Mouse (Mus musculus) E14TG2a.4 (cell line): ENCODE measurements around the gene Rpusd4.

Experiments used
- H3K27me3 ChIP-seq: 2 replicates; pipeline ENCODE4 v1.6.1; 2014; ENCODE audit warnings: low read length, control low read depth; ENCODE audit not compliant: insufficient read depth
- H3K36me3 ChIP-seq: 2 replicates; pipeline ENCODE4 v1.6.1; 2014; ENCODE audit warnings: low read length, control low read depth; ENCODE audit not compliant: insufficient read depth
- H3K4me1 ChIP-seq: replicated peaks from 2 replicates; pipeline ENCODE4 v1.6.1; 2014; ENCODE audit warnings: low read depth, low read length, control low read depth
- H3K4me3 ChIP-seq: replicated peaks from 2 replicates; pipeline ENCODE4 v1.5.1; 2014; ENCODE audit warnings: mild to moderate bottlenecking, low read length
- H3K9me3 ChIP-seq: 2 replicates; pipeline ENCODE4 v1.6.1; 2014; ENCODE audit warnings: low read length, control low read depth
- CTCF ChIP-seq: conservative IDR thresholded peaks from 2 replicates; pipeline ENCODE4 v1.5.1; 2014; ENCODE audit warnings: low read length
- NANOG ChIP-seq: IDR thresholded peaks from 2 replicates; pipeline ENCODE4 v1.6.1; 2014; ENCODE audit warnings: borderline replicate concordance, low read length, mixed read lengths
- POU5F1 ChIP-seq: IDR thresholded peaks from 2 replicates; pipeline ENCODE4 v1.6.1; 2014; ENCODE audit warnings: low read length, borderline replicate concordance

Gene Rpusd4

GRCm38 (mm10) chr9:35293465-35293864 is 25.8 kb downstream of the Rpusd4 start:
- H3K4me1 ChIP-seq, result no peaks in the 10 kb centered on the region; the same call in 1 of the 2 replicates
- H3K36me3 ChIP-seq, result no peaks in the 10 kb centered on the region
- TF ChIP-seq CTCF (no peak), NANOG (no peak), POU5F1 (no peak)
- no peaks in the 10 kb centered on the region for H3K9me3 ChIP-seq
- peaks cover 1% of the 10 kb centered on the region; the same call in 1 of the 2 replicates for H3K27me3 ChIP-seq
- H3K4me3 ChIP-seq, result no peak overlapping the region

GRCm38 (mm10) chr9:35297791-35298190 is 30.1 kb downstream of the Rpusd4 start:
- no peaks in the 10 kb centered on the region for H3K9me3 ChIP-seq
- H3K27me3 ChIP-seq, result no peaks in the 10 kb centered on the region
- H3K4me3 ChIP-seq, result no peak overlapping the region
- no peaks in the 10 kb centered on the region for H3K4me1 ChIP-seq
- H3K36me3 ChIP-seq, result no peaks in the 10 kb centered on the region
- TF ChIP-seq NANOG (no peak), POU5F1 (no peak), CTCF (no peak)

GRCm38 (mm10) chr9:35302172-35302571 is 34.5 kb downstream of the Rpusd4 start:
- no peak overlapping the region for H3K4me3 ChIP-seq
- TF ChIP-seq NANOG (no peak), CTCF (no peak), POU5F1 (no peak)
- no peaks in the 10 kb centered on the region for H3K27me3 ChIP-seq
- H3K9me3 ChIP-seq, result no peaks in the 10 kb centered on the region
- no peaks in the 10 kb centered on the region for H3K4me1 ChIP-seq
- no peaks in the 10 kb centered on the region for H3K36me3 ChIP-seq

- TF ChIP-seq CTCF, result no peak
- TF ChIP-seq POU5F1, result no peak
- TF ChIP-seq NANOG, result no peak
- no peaks in the 10 kb centered on the region for H3K4me1 ChIP-seq
- no peaks in the 10 kb centered on the region; the same call in 1 of the 2 replicates for H3K27me3 ChIP-seq
- H3K9me3 ChIP-seq, result no peaks in the 10 kb centered on the region
- H3K36me3 ChIP-seq, result no peaks in the 10 kb centered on the region
- no peak overlapping the region for H3K4me3 ChIP-seq
Measured at GRCm38 (mm10) chr9:35307461-35307860, 39.8 kb downstream of the Rpusd4 start.

GRCm38 (mm10) chr9:35310377-35310776 is 42.7 kb downstream of the Rpusd4 start:
- no peak overlapping the region for H3K4me3 ChIP-seq
- H3K9me3 ChIP-seq, result no peaks in the 10 kb centered on the region
- peaks cover 6% of the 10 kb centered on the region; the same call in 1 of the 2 replicates for H3K27me3 ChIP-seq
- H3K4me1 ChIP-seq, result no peaks in the 10 kb centered on the region
- TF ChIP-seq CTCF (no peak), NANOG (no peak), POU5F1 (no peak)
- no peaks in the 10 kb centered on the region for H3K36me3 ChIP-seq

- peaks cover 11% of the 10 kb centered on the region for H3K4me1 ChIP-seq
- peaks cover 6% of the 10 kb centered on the region; the same call in 1 of the 2 replicates for H3K27me3 ChIP-seq
- no peaks in the 10 kb centered on the region for H3K9me3 ChIP-seq
- no peak for TF ChIP-seq POU5F1
- TF ChIP-seq NANOG, result no peak
- TF ChIP-seq CTCF, result no peak
- no peak overlapping the region for H3K4me3 ChIP-seq
- no peaks in the 10 kb centered on the region for H3K36me3 ChIP-seq
Measured at GRCm38 (mm10) chr9:35312516-35312915, 44.9 kb downstream of the Rpusd4 start.

GRCm38 (mm10) chr9:35313601-35314000 is 45.9 kb downstream of the Rpusd4 start:
- H3K4me3 ChIP-seq, result no peak overlapping the region
- H3K9me3 ChIP-seq, result no peaks in the 10 kb centered on the region
- no peaks in the 10 kb centered on the region for H3K36me3 ChIP-seq
- peaks cover 6% of the 10 kb centered on the region; the same call in 1 of the 2 replicates for H3K27me3 ChIP-seq
- no peak for TF ChIP-seq POU5F1
- no peak for TF ChIP-seq CTCF
- no peak for TF ChIP-seq NANOG
- peaks cover 18% of the 10 kb centered on the region for H3K4me1 ChIP-seq

- Histone ChIP-seq H3K4me1 (peaks cover 22% of the 10 kb centered on the region), H3K27me3 (peaks cover 6% of the 10 kb centered on the region; the same call in 1 of the 2 replicates), H3K36me3 (no peaks in the 10 kb centered on the region), H3K4me3 (no peak overlapping the region), H3K9me3 (no peaks in the 10 kb centered on the region)
- TF ChIP-seq CTCF, result no peak
- TF ChIP-seq NANOG, result no peak
- TF ChIP-seq POU5F1, result no peak
Measured at GRCm38 (mm10) chr9:35314254-35314653, 46.6 kb downstream of the Rpusd4 start.

GRCm38 (mm10) chr9:35316771-35317211 is 49.1 kb downstream of the Rpusd4 start:
- peaks cover 6% of the 10 kb centered on the region; the same call in 1 of the 2 replicates for H3K27me3 ChIP-seq
- H3K4me1 ChIP-seq, result peaks cover 22% of the 10 kb centered on the region
- TF ChIP-seq POU5F1 (no peak), CTCF (no peak), NANOG (no peak)
- H3K9me3 ChIP-seq, result no peaks in the 10 kb centered on the region
- no peak overlapping the region for H3K4me3 ChIP-seq
- no peaks in the 10 kb centered on the region for H3K36me3 ChIP-seq
